Mouse (Mus musculus) c-Kit-positive CD71-positive TER-119-positive erythroid progenitor cells, embryonic 14.5 days (primary cell): Measurements from ENCODE around the gene Mrpl52.

Experiments used
- DNase-seq: peaks from one replicate; pipeline ENCODE4 v3.0.0-alpha.2; 2013; ENCODE audit warnings: low spot score

The Mrpl52 gene

DNA sequence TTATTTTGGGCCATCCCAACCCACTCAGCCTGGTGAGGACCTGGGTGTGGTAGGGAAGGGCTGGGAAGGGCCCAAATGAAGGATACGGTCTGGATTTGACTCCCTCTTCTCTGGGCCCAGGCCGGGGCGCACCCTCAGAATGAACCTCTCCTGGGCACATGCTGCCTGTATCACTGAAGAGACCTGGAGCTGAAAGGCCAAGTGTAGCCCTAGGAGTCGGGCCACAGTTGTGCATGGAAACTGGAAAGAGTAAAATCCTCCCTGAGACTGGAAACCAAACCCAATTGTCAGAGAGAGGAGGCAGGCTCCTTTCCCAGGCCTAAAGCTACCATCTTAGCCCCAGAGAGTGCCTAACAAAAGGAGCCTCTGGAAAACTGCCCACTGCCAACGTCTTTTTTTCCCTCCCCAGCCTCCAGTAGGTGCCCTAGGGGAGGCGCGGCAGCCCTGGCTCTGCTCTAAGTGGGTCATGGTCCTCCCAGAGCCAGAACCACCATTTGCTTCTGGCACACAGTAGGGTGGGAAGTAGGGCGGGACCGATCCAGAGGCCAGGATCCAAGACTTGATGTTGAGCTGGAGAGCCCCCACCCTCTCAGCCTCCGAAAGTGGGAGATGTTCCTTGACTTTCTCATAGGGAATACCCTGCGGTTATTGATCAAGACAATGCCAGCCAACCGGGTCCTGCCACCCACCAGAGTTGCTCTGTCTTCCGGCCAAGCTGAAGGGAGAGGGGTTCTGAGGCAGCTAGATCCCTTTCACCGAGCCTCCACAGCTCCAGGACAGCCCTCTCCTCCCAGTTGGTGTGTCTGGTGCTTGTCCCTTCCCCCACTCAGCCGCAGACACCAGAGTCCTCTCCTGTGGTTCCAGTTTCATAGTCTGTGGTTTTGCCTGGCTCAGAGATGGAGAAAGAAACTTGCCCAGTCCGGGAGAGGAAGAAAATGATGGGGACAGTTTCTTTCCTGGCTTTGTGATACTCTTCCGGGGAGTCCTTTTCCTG, 6.4 kb downstream of the Mrpl52 start:
- DNase-seq, result no peak

DNA sequence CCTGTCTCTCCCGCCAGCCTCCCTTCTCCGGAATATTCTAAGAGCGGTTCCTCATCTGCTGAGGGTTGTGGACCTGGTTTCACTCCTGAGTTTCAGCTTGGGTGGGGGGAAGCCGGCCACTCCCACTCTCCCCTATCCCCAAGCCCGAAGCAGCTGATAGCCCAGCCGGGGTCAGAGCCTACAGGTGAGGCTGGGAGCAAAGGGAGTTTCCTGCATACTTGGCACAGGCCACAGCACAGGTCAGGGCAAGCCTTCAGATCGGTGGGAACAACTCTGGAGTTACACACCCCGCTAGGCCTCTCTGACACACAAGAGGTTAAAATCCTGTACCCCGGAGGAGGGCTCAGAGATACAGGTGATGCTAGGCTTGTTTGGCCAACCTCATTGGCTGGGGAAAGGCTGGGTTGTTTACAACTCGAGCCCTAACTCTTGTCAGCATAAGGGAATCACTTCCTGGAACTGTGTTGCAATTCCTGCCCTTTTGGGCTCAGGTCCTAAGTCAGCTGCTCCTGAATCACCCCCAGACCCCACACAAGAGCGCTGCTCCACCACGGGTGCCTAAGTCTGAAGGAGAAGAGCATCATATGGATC, 7.3 kb downstream of the Mrpl52 start:
- no peak for DNase-seq

DNA sequence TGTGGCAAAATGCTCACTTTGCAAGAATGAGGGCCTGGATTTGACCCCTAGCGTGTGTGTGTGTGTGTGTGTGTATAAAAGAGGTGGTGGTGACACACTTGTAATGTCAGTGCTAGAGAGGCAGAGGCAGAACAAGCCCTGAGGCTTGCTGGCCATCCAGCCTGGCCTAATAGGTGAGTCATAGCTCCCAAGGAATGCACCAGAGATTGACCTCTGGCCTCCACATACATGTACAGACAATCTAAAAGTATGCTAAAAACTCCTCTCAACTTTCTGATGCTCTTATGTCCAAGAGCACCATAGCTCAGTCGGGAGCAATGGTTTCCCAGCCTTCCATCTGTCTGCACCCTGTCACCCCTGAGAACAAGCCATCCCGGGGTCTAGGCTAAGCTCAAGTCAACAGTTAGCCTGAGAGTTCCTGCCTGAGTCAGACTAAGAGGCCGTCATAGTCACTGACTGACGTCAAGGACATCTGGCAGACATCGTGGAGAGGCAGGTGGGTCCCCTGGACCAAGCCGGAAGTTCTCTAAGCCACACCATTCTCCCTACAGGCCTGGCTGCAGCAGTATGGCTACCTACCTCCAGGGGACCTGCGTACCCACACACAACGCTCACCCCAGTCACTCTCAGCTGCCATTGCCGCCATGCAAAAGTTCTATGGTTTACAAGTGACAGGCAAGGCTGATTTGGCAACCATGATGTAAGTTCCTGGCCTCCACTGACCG, 8.6 kb downstream of the Mrpl52 start:
- DNase-seq, result no peak

DNA sequence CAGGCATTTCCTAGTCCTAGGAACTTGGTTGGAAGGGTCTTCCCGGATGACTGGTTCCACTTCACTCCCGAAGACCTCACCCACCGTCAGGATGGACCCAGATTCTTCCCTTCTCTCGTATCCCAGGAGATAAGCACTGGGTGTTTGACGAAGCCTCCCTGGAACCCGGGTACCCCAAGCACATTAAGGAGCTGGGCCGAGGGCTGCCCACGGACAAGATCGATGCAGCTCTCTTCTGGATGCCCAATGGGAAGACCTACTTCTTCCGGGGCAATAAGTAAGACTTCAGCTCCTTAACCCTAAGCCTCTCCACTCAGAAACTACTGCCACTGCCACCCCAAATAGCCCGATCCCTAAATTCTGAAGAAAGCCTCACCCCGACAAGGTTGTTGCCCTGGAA, 12.4 kb downstream of the Mrpl52 start:
- no peak for DNase-seq

DNA sequence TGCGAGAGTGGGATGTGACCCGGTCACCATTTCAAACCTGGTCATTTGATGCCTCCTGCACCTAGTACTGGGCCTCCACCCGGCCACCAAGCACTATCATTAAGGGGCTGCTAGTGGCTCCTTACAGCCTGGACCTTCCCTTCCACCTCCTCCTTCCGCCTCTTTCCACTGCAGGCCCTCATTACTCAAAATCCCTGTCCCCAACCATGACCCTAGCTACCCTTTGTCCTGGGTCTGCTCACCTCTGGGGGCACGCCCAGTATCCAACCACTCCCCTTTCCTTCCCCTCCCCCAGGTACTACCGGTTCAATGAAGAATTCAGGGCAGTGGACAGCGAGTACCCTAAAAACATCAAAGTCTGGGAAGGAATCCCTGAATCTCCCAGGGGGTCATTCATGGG, 12.9 kb downstream of the Mrpl52 start:
- no peak for DNase-seq

DNA sequence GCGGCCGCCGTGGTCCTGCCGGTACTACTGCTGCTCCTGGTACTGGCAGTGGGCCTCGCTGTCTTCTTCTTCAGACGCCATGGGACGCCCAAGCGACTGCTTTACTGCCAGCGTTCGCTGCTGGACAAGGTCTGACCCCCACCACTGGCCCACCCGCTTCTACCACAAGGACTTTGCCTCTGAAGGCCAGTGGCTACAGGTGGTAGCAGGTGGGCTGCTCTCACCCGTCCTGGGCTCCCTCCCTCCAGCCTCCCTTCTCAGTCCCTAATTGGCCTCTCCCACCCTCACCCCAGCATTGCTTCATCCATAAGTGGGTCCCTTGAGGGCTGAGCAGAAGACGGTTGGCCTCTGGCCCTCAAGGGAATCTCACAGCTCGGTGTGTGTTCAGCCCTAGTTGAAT, 13.8 kb downstream of the Mrpl52 start:
- no peak for DNase-seq

DNA sequence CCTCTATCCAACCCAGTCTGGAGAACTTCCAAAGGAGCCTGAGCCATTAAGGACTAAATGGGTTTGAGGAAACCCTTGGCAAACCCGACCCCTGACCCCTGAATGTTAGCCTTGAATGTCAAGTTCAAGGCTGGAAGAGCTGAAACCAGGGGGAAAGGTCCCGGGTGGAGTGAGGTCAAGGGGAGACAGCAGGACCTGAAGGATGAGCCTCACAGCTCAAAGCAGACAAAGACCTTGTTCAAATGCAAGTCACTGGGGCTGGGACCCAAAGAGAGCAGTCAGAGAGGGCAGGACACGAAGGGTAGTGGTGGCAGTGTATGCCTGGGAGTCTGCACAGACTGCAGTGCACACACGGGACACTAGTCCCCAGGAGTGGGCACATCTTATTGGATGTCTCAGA, 14.7 kb downstream of the Mrpl52 start:
- no peak for DNase-seq

DNA sequence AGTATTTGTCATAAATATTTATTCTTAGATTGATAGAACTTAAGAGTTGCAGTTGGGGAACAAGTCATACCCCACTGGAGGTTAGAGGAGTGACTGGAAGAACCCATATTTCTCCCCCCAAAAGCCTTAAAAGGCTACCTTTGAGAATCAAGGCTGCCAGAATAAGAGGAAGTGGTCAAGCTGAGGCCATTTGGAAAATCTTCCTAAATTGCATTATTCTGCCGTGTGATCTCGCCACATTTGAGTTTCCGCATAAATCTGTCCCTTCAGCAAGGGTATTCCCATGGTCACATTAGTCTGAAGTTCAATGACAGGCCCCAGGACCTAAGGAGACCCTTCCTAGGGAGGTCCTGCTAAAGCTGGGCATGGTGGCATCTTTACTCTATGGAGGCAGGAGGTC, 15.8 kb downstream of the Mrpl52 start:
- DNase-seq, result no peak

DNA sequence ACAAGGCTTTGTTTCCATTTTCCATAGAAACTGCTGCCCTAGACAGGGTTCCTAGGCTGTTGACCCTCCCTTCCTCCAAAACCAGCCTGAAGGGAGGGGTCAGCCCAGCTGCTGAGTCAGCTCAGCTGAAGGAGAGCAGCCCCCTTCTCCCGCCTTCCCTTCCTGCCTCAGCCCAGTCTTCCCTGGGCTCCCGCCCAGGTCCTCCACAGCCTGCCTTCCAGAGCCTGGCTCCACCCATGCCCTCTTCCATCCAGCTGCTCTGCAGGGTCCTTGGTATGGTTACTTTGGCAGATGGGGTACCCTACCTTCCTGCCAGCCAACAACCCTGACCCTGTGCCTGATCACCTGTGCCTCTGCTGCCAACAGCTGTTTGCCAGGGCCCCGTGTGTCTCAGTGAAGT, 16.5 kb downstream of the Mrpl52 start:
- DNase-seq, result no peak

DNA sequence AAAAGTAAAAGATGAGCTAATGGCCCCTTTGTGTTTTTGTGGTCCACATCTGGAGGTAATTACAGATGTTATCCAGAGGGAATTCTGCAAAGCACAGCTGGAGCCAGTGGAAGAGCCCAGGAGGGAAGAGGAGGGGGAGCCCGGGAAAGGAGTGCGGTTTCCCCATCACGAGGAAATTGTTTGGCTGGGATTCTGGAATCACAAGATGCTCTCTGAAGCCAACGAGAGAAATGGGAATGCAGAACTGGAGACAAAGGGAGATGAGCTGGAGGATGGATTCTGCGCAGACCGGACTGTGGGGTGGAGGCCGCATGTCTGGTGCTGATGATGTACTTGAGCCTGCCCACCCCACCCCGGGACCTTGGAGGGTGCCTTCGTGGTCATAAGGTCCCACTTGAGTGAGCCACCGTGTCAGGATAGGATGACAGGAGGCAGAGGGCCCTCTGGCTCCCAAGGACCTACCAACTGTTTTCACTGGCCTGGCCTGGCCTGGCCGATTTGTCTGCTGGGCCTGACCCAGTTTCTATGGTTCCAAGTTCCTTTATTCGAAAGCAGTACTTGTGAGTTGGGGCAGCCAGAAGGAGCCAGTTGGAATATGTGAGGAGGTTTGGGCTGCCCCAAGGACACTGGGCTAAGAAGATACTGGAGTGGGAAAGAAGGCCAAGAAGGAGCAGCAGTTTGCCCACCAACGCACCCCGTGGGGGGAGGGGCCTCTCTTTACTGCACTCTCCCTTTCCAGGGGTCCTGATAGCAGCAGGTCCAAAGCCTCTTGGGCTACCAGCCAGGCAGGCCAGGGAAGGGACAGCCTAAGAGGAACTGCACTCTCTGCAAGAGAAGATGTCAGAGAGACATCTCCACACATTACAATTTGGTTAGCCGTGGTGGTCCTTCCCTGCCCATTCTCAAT, 17.3 kb downstream of the Mrpl52 start:
- no peak for DNase-seq

DNA sequence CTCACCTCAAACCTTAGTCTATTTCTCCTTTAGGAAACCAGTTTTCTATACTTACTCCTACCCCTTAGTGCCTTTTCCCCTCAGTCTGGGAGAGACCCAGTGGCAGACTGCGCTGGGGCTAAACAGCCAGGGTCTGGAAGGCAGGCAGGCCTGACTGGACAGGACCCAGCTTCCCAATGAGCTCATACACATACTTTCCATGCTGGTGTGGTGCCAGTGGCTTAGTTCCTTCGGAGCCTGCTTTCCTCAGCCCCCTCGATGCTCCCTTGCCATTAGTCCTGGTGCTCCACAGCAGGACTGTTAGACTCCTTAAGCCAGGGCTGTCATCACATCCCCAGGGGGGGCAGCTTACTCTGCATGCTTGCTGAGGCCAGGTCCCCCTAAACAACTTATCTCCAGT, 18.8 kb downstream of the Mrpl52 start:
- no peak for DNase-seq

DNA sequence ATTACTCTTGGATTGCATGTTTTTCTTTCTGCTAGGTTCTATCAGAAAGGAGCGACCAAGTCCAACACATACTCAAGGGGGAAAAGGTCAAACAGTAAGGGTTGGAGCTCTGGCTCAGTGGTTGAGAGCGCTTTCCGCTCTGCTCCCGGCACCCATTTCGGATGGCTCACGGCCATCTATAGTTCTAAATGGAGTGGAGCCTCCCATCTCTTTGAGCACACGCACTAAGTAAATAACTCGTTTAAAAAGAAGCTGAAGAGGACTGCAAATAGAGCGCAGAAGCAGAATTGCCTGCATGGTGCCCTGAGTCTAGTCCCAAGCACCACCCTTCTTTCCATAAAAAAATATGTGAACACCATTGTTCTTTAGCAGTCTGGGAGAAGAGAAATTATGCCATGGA, 26.9 kb downstream of the Mrpl52 start:
- no peak for DNase-seq

DNA sequence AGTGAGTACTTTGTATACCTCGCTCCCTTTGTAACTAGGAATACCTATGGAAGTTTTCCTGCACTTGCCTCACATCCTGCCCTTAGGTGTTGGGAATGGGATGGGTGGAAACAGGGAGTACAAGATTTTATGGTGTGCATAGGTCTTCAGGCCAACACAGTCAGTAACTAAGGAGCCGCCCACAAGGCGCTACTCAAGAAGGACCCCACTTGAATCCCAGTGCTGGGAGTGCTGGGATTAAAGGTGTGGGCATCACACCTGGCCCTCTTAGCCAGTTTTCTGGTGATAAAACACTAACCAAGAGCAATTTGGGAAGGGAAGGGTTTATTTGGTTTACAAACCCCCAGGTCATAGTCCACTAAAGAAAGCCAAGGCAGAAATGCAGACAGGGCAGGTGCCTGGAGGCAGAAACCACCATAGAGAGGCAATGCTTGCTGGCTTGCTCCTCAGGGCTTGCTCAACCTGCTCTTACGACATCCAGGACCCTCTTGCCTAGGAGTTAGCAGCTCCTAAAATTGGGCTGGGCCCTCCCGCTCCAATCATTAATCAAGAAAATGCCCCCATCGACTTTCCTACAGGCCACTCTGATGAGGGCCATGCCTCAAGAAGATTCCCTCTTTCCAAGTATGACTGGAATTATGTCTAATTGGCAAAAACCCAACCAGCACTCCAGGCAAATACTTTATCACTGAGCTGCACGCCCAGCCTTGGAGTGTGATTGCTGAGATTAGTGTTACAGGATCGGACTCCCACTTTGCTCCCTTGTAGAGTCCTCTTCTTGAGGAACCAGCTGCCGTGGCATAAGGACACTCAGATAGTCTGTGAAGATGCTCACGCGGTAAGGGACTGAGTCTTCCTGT, 28.2 kb downstream of the Mrpl52 start:
- no peak for DNase-seq

DNA sequence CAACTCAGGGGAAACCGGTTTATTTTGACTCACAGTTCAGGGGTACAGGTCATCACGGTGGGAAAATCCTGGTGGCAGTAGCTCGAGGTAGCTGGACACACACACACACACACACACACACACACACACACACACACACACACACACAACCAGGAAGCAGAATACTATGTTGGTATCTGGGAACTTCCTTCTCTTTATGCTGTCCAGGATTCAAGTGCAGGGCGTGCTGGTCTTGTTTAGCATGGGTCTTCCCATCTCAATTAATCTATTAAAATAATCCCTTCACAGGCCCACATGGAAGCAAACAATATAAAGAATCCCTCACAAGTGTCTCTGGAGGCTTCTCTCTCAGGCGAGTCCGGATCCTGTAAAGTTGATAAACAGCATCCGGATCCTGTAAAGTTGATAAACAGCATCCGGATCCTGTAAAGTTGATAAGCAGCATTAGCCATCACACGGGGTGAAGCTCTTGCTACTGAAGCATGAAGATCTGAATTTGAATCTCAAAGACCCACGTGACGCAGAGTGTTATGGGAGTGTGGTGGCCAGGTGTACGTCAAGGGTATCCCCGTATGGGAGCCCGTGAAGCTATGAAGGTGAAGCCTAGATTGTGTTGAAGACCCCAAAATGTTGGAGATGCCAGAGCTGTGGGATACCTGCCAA, 31.3 kb downstream of the Mrpl52 start:
- DNase-seq, result no peak

DNA sequence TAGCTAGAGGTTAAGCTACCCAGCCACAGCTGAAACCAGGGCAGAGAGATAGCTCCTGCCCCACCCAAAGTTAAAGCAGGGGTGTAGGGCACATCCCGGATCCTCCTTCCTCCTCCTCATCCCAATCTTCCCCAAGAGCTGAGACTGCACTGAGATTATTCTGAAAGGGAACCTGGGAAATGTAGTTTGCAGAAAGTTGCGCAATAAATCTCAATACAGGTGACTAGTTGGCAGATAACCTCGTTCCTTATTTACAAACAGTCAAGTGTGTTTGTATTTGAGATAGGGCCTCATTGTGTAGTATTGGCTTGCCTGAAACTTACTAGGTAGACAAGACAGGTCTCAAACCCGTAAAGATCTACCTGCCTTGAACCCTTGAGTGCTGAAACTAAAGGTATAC, 35.4 kb downstream of the Mrpl52 start:
- no peak for DNase-seq

DNA sequence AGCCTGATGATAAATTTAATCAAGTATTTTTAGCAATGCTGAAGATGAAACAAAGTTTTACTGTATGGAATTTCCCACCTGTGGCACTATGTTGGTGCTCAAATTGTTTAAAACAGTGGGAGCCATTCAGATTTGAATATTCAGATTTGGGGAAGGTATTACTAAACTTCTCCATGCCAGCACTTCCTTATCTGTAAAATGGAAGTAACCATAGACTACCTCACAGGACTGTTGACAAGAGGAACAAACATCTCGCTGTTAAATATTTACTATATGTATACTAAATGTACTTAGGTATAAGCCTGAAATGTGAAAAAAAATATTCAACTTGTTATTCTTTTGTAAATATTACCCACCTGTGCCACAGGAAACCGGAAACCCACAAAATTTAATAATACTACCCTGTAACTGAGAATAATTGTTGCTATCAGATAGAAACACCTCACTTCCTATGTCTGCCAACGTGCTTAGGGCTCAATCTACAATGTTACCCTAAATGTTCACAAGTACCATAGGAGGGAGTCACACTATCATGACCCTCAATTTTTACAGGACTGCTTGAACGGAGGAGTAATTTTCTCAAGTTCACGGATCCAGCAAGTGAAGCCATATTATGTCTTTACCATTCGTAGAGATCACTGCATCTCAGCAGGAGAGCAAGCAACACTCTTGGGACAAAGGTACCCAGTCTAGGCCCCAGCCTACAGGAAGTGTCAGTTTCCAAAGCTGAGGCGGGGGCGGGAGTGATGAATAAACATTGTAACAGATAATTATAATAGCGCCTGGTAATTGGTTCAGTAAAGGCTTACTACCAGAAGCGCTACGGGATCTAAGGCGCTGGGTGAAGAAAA, 36.6 kb downstream of the Mrpl52 start:
- no peak for DNase-seq

DNA sequence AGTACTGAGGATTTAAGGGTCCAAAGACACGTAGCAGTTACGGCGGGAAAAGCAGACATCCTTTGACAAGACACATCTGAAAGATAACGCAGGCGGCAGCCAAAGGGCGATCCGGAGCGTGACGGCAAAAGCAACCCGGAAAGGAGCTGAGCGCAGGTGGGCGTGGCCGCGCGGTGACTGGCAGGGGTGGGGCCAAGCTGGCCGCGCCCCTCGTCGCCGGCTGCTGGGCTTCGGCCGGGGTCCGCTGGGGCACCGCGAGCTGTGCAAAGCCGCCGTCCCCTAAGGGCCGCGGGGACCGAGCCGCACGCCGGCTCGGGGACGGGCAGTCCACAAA, 37.2 kb downstream of the Mrpl52 start, which contains the start of gene Lrp10:
Lrp10 (plus strand) TSS at position 179 of the 334 bp plus-strand sequence.
- DNase-seq, result peak; percentile 90

DNA sequence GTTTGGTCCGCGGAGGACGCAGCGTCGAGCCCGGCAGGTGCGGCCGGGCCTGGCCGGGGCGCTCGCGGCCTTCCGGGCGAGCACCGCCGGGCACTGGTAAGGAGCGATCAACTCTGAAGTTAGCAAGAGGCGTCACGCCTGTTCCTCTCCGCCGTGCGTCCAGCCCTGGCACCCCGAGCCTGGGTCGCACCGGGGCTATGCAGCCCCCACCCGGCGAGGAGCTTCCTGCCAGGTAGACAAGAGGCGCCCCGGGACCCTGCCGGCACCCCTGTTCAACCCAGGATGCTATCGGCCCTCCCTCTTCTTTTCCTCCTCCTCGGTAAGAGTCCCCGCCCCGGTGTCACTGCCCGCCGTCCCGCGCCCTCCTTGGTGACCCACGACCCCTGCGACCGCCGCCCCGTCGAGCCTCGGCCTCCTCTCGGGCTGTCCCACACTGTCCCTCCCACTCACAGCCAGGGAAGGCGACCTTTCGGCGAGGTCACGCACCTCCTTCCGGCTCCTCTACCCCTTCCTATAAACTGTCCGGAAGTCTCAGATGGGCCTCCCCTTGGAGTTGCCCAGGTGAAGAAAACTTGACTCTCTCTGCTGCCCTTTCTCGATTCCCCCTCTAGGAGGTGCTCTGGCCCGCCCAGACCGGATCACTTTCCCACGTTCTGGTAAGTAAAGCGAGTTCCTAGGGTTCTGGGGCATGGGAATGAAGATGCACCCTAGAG, 37.7 kb downstream of the Mrpl52 start:
- peak; percentile 80 for DNase-seq

DNA sequence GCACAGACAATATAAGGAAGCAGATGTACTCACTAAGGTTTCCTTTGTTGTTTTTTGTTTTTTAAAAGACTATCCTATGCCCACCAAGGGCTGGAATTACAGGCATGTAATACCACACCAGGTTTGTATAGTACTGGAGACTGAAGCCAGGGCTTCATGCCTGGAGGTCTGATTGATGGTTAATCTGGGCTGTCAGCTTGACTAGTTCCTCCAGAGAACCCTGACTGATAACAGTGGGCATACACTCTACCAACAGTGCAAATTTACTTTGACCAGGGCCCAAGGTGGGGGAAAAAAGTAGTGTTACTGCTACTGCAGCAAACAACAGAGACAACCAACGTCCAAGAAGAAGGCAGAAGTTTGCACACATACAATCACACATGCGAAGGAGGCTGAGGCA, 44.8 kb downstream of the Mrpl52 start:
- DNase-seq, result no peak
